Mouse (Mus musculus) urinary bladder, postnatal 25 days (tissue): ENCODE results near the gene Cbll1.
"Not testable (repeated sequence)": the region's sequence is repeated elsewhere in the genome, so short reads cannot be mapped to it uniquely, and the experiment has no call there.

Experiments
- DNase-seq: peaks from one replicate; pipeline ENCODE4 v3.0.0; 2022; ENCODE audit warnings: low spot score

The Cbll1 gene

GRCm38 (mm10) chr12:31498936-31499313 lies 491 bp downstream of the Cbll1 start:
- DNase-seq: no peak

- no peak for DNase-seq
Measured at GRCm38 (mm10) chr12:31486431-31486830, 13.0 kb downstream of the Cbll1 start.

- not testable (repeated sequence) for DNase-seq
Measured at GRCm38 (mm10) chr12:31478182-31478581, 21.2 kb downstream of the Cbll1 start.

- DNase-seq: no peak
Measured at GRCm38 (mm10) chr12:31462615-31463014, 36.8 kb downstream of the Cbll1 start.

GRCm38 (mm10) chr12:31461371-31461770 lies 38.0 kb downstream of the Cbll1 start:
- no peak for DNase-seq

GRCm38 (mm10) chr12:31460270-31460669 lies 39.1 kb downstream of the Cbll1 start:
- DNase-seq: not testable (repeated sequence)

- DNase-seq: no peak
Measured at GRCm38 (mm10) chr12:31458474-31458873, 40.9 kb downstream of the Cbll1 start.

- no peak for DNase-seq
Measured at GRCm38 (mm10) chr12:31456271-31456670, 43.1 kb downstream of the Cbll1 start.

GRCm38 (mm10) chr12:31449341-31449740 lies 50.1 kb downstream of the Cbll1 start:
- no peak for DNase-seq

- DNase-seq: no peak
Measured at GRCm38 (mm10) chr12:31444827-31445226, 54.6 kb downstream of the Cbll1 start.

GRCm38 (mm10) chr12:31444131-31444546 lies 55.3 kb downstream of the Cbll1 start:
- DNase-seq: no peak

GRCm38 (mm10) chr12:31439612-31440011 lies 59.8 kb downstream of the Cbll1 start:
- DNase-seq: no peak

- no peak for DNase-seq
Measured at GRCm38 (mm10) chr12:31437791-31438190, 61.6 kb downstream of the Cbll1 start.
